Mouse (Mus musculus) ES-E14 (cell line): ENCODE data around the gene Tex19.2. TPM values are rescaled to one million over a fixed set of nuclear protein-coding genes. Genes with fewer than 3 reads are reported as not detected.

Source experiments
- DNase-seq: peaks from one replicate; pipeline ENCODE4 v3.0.0-alpha.2; 2013; ENCODE audit warnings: low read depth, low spot score
- H3K27ac ChIP-seq: 2 replicates; pipeline ENCODE4 v1.5.1; 2012; ENCODE audit warnings: low read depth, mild to moderate bottlenecking, low read length, moderate library complexity, mixed read lengths; ENCODE audit not compliant: poor library complexity, insufficient read depth, severe bottlenecking
- H3K36me3 ChIP-seq: 2 replicates; pipeline ENCODE4 v1.6.1; 2012; ENCODE audit warnings: mild to moderate bottlenecking, low read length, moderate library complexity, mixed read lengths; ENCODE audit not compliant: control insufficient read depth, poor library complexity, insufficient read depth, severe bottlenecking
- H3K4me1 ChIP-seq, 2 experiments: fragments of 150-350 bp in 1 of 2; sonication (generic) in 1 of 2; 2 replicates each; pipeline ENCODE4 v1.6.1; 2012; ENCODE audit warnings: low read length in 2 of 2, mild to moderate bottlenecking in 1 of 2, mixed read lengths in 1 of 2; ENCODE audit not compliant: control insufficient read depth in 2 of 2, insufficient read depth in 2 of 2, poor library complexity in 1 of 2
- H3K4me3 ChIP-seq, 2 experiments: fragments of 150-350 bp in 1 of 2; sonication (generic) in 1 of 2; 2 replicates each; pipeline ENCODE4 v1.5.1; 2012; ENCODE audit warnings: low read length in 2 of 2, low read depth in 1 of 2, mild to moderate bottlenecking in 1 of 2, mixed read lengths in 1 of 2; ENCODE audit not compliant: insufficient read depth in 1 of 2, poor library complexity in 1 of 2, severe bottlenecking in 1 of 2
- H3K9ac ChIP-seq: 2 replicates; pipeline ENCODE4 v1.6.1; 2012; ENCODE audit warnings: low read depth, mild to moderate bottlenecking, low read length, mixed read lengths; ENCODE audit not compliant: poor library complexity, insufficient read depth, severe bottlenecking
- H3K9me3 ChIP-seq: fragments of 150-350 bp; sonication (generic); 2 replicates; pipeline ENCODE4 v1.6.1; 2012; ENCODE audit warnings: low read depth, mild to moderate bottlenecking, low read length; ENCODE audit not compliant: control insufficient read depth, insufficient read depth
- CHD2 ChIP-seq: IDR thresholded peaks from 2 replicates; pipeline ENCODE4 v1.6.1; 2014; ENCODE audit warnings: mild to moderate bottlenecking, low read depth, low read length, inconsistent platforms
- HCFC1 ChIP-seq: IDR thresholded peaks from 2 replicates; pipeline ENCODE4 v1.6.1; 2012; ENCODE audit warnings: low read length, inconsistent platforms, borderline replicate concordance; ENCODE audit not compliant: insufficient read depth
- MAFK ChIP-seq: IDR thresholded peaks from 2 replicates; pipeline ENCODE4 v1.6.1; 2014; ENCODE audit warnings: mild to moderate bottlenecking, low read depth, low read length, inconsistent platforms; ENCODE audit not compliant: insufficient read depth
- ZC3H11A ChIP-seq: IDR thresholded peaks from 2 replicates; pipeline ENCODE4 v1.6.1; 2012; ENCODE audit warnings: low read depth, mild to moderate bottlenecking, inconsistent platforms, low read length, borderline replicate concordance
- ZNF384 ChIP-seq: IDR thresholded peaks from 2 replicates; pipeline ENCODE4 v1.6.1; 2012; ENCODE audit warnings: low read depth, low read length, inconsistent platforms
- in situ Hi-C, 2 experiments: fragments of 600-800 bp; cut with MboI; formaldehyde crosslinking; loops; one replicate each; pipeline ENCODE4 v1.15.1; 2025; ENCODE audit warnings: low sequenced_read_pairs in 2 of 2, inconsistent platforms in 1 of 2; ENCODE audit not compliant: unreplicated experiment in 2 of 2
- total RNA-seq: library from RNA; depleted of rRNA; stranded (reverse); fragments of 300-350 nt; gene quantifications from 2 replicates; pipeline ENCODE4 v1.2.3, GENCODE M21; 2012; rRNA removed

Gene Tex19.2
- total RNA-seq, 1 experiment: 6.5 TPM

DNA sequence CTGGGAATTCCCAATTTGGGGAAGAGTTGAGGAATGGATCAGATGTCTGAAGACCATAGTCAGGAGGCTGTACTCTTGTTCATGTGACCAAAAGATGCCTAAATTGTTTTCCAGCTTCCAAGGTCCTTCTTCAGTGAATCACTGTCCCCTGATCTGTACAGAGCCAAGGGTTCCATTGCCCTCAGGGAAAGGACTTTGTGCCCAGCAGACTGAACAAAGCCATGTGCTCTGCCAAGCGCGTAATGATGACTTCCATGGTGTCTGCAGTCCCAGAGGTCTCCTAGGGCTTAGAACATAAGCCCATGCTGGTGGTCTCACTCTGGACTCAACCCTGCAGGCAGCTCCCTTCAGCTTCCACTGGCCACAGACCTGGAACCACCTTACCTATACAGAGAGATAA is 50.6 kb downstream of the Tex19.2 start:
- no peaks in the 10 kb centered on the region for H3K9me3 ChIP-seq
- no peak for DNase-seq
- no peak overlapping the region for H3K27ac ChIP-seq
- no peaks in the 10 kb centered on the region for H3K36me3 ChIP-seq
- H3K4me3 ChIP-seq: no peak overlapping the region
- H3K9ac ChIP-seq: no peak overlapping the region
- in situ Hi-C loops: no loop called here
- no peak for TF ChIP-seq HCFC1
- TF ChIP-seq ZNF384: no peak
- TF ChIP-seq CHD2: no peak
- TF ChIP-seq MAFK: no peak
- no peak for TF ChIP-seq ZC3H11A
- no peaks in the 10 kb centered on the region for H3K4me1 ChIP-seq

Other genes starting within 250 kb of the Tex19.2 start
- 1.8 and 3.0 TPM in 2 replicates for gene Ccdc57, start 185.8 kb downstream of the Tex19.2 start, total RNA-seq
- 261 and 568 TPM in 2 replicates for gene Slc16a3, start 170.2 kb downstream of the Tex19.2 start, total RNA-seq
- 50.8 and 60.7 TPM in 2 replicates for gene Csnk1d, start 127.3 kb downstream of the Tex19.2 start, total RNA-seq
- gene Cd7, start 79.3 kb downstream of the Tex19.2 start, total RNA-seq: 0.27 and 0.63 TPM in 2 replicates
- not detected in 2 replicates for gene Sectm1b, start 55.1 kb downstream of the Tex19.2 start, total RNA-seq
- not detected in 2 replicates for gene Sectm1a, start 37.5 kb downstream of the Tex19.2 start, total RNA-seq
- 96.7 and 193 TPM in 2 replicates for gene Tex19.1, start 27.5 kb upstream of the Tex19.2 start, total RNA-seq
- gene Uts2r, start 41.6 kb upstream of the Tex19.2 start, total RNA-seq: 0.26 and 0.80 TPM in 2 replicates
- gene Hexdc, start 85.8 kb upstream of the Tex19.2 start, total RNA-seq: 13.3 and 15.5 TPM in 2 replicates
- gene Ogfod3, start 86.0 kb upstream of the Tex19.2 start, total RNA-seq: 16.3 and 23.2 TPM in 2 replicates
- gene Cybc1, start 110.6 kb upstream of the Tex19.2 start, total RNA-seq: 20.8 and 29.3 TPM in 2 replicates
- 10.9 and 11.7 TPM in 2 replicates for gene Narf, start 118.6 kb upstream of the Tex19.2 start, total RNA-seq
- 19.1 and 23.2 TPM in 2 replicates for gene Foxk2, start 141.3 kb upstream of the Tex19.2 start, total RNA-seq
- gene Wdr45b, start 235.8 kb upstream of the Tex19.2 start, total RNA-seq: 50.5 and 71.8 TPM in 2 replicates